Mouse (Mus musculus) MEL (cell line): ENCODE results near the gene Kcnh1. TPM values are rescaled to one million over a fixed set of nuclear protein-coding genes. Genes with fewer than 3 reads are reported as not detected.

Experiments
- DNase-seq: peaks from one replicate; pipeline ENCODE4 v3.0.0; 2011; ENCODE audit warnings: low read depth, low spot score
- H3K27ac ChIP-seq: 2 replicates; pipeline ENCODE4 v1.5.1; 2012; ENCODE audit warnings: low read depth, mild to moderate bottlenecking, control low read depth, low read length, moderate library complexity; ENCODE audit not compliant: control insufficient read depth
- H3K27me3 ChIP-seq, 2 experiments: fragments of 150-350 bp in 1 of 2; sonication (generic) in 1 of 2; 2 replicates each; pipeline ENCODE4 v1.6.1; 2012; ENCODE audit warnings: low read length in 2 of 2, mild to moderate bottlenecking in 2 of 2, improper control_type of control experiment in 1 of 2, moderate library complexity in 1 of 2; ENCODE audit not compliant: insufficient read depth in 2 of 2, control insufficient read depth in 1 of 2
- H3K36me3 ChIP-seq, 2 experiments: 2 replicates each; pipeline ENCODE4 v1.6.1; 2012 to 2014; ENCODE audit warnings: low read length in 2 of 2, improper control_type of control experiment in 1 of 2, inconsistent platforms in 1 of 2, mild to moderate bottlenecking in 1 of 2; ENCODE audit not compliant: insufficient read depth in 2 of 2, control insufficient read depth in 1 of 2
- H3K4me1 ChIP-seq, 2 experiments: fragments of 150-350 bp in 1 of 2; sonication (generic) in 1 of 2; 2 replicates each; pipeline ENCODE4 v1.6.1; 2012; ENCODE audit warnings: low read length in 2 of 2, improper control_type of control experiment in 1 of 2, mild to moderate bottlenecking in 1 of 2; ENCODE audit not compliant: insufficient read depth in 2 of 2, control insufficient read depth in 1 of 2
- H3K4me3 ChIP-seq, 2 experiments: fragments of 150-350 bp in 1 of 2; sonication (generic) in 1 of 2; 2 replicates each; pipeline ENCODE4 v1.5.1; 2012; ENCODE audit warnings: low read depth in 2 of 2, low read length in 2 of 2, mild to moderate bottlenecking in 2 of 2, moderate library complexity in 2 of 2, control low read depth in 1 of 2, improper control_type of control experiment in 1 of 2; ENCODE audit not compliant: control insufficient read depth in 1 of 2, insufficient read depth in 1 of 2
- H3K79me2 ChIP-seq: 2 replicates; pipeline ENCODE4 v1.6.1; 2012; ENCODE audit warnings: mild to moderate bottlenecking, low read length, moderate library complexity; ENCODE audit not compliant: control insufficient read depth, poor library complexity, insufficient read depth
- H3K9ac ChIP-seq: 2 replicates; pipeline ENCODE4 v1.6.1; 2012; ENCODE audit warnings: low read depth, mild to moderate bottlenecking, control low read depth, low read length, moderate library complexity; ENCODE audit not compliant: control insufficient read depth, poor library complexity, severe bottlenecking
- H3K9me3 ChIP-seq: fragments of 150-350 bp; sonication (generic); replicated peaks from 2 replicates; pipeline ENCODE4 v1.6.1; 2012; ENCODE audit warnings: mild to moderate bottlenecking, low read length, improper control_type of control experiment, moderate library complexity; ENCODE audit not compliant: insufficient read depth
- CHD2 ChIP-seq: IDR thresholded peaks from 2 replicates; pipeline ENCODE4 v1.6.1; 2011; ENCODE audit warnings: low read length, improper control_type of control experiment
- CTCF ChIP-seq, 3 experiments: IDR thresholded peaks in 2 of 3; conservative IDR thresholded peaks in 1 of 3; 2 replicates each; pipeline ENCODE4 v1.5.1; 2011 to 2012; ENCODE audit warnings: low read length in 3 of 3, low read depth in 2 of 3, mild to moderate bottlenecking in 2 of 3, improper control_type of control experiment in 1 of 3, inconsistent platforms in 1 of 3, mixed read lengths in 1 of 3, moderate library complexity in 1 of 3; ENCODE audit not compliant: control insufficient read depth in 1 of 3, insufficient read depth in 1 of 3, poor library complexity in 1 of 3, severe bottlenecking in 1 of 3
- E2F4 ChIP-seq: IDR thresholded peaks from 2 replicates; pipeline ENCODE4 v1.6.1; 2011; ENCODE audit warnings: low read depth, low read length, improper control_type of control experiment, borderline replicate concordance
- ELF1 ChIP-seq: IDR thresholded peaks from 2 replicates; pipeline ENCODE4 v1.6.1; 2014; ENCODE audit warnings: low read depth, mild to moderate bottlenecking, inconsistent platforms, low read length, improper control_type of control experiment, moderate library complexity
- GATA1 ChIP-seq: IDR thresholded peaks from 2 replicates; pipeline ENCODE4 v1.6.1; 2011; ENCODE audit warnings: low read depth, low read length, improper control_type of control experiment
- HCFC1 ChIP-seq: IDR thresholded peaks from 2 replicates; pipeline ENCODE4 v1.6.1; 2012; ENCODE audit warnings: low read depth, mild to moderate bottlenecking, inconsistent platforms, low read length, improper control_type of control experiment, moderate library complexity
- JUND ChIP-seq: IDR thresholded peaks from 2 replicates; pipeline ENCODE4 v1.6.1; 2011; ENCODE audit warnings: low read depth, mild to moderate bottlenecking, improper control_type of control experiment, low read length
- KAT2A ChIP-seq: conservative IDR thresholded peaks from 2 replicates; pipeline ENCODE4 v1.6.1; 2012; ENCODE audit warnings: low read depth, low read length, improper control_type of control experiment, inconsistent platforms
- MAFK ChIP-seq: IDR thresholded peaks from 2 replicates; pipeline ENCODE4 v1.6.1; 2011; ENCODE audit warnings: low read depth, mild to moderate bottlenecking, low read length, improper control_type of control experiment, borderline replicate concordance
- MAX ChIP-seq: IDR thresholded peaks from 2 replicates; pipeline ENCODE4 v1.6.1; 2011; ENCODE audit warnings: low read length, improper control_type of control experiment
- MAZ ChIP-seq: IDR thresholded peaks from 2 replicates; pipeline ENCODE4 v1.6.1; 2012; ENCODE audit warnings: low read depth, mild to moderate bottlenecking, inconsistent platforms, low read length, improper control_type of control experiment
- MEF2A ChIP-seq: IDR thresholded peaks from 2 replicates; pipeline ENCODE4 v1.6.1; 2014; ENCODE audit warnings: low read depth, mild to moderate bottlenecking, inconsistent platforms, low read length, improper control_type of control experiment; ENCODE audit not compliant: poor library complexity, insufficient replicate concordance, severe bottlenecking; ENCODE audit errors: extremely low read depth
- MYB ChIP-seq: IDR thresholded peaks from 2 replicates; pipeline ENCODE4 v1.6.1; 2011; ENCODE audit warnings: mild to moderate bottlenecking, low read depth, low read length, improper control_type of control experiment
- NELFE ChIP-seq: IDR thresholded peaks from 2 replicates; pipeline ENCODE4 v1.6.1; 2011; ENCODE audit warnings: low read depth, low read length, improper control_type of control experiment
- POLR2A ChIP-seq, 2 experiments: IDR thresholded peaks; 2 replicates each; pipeline ENCODE4 v1.6.1; 2011 to 2012; ENCODE audit warnings: low read length in 2 of 2, mild to moderate bottlenecking in 2 of 2, control low read depth in 1 of 2, improper control_type of control experiment in 1 of 2, low read depth in 1 of 2, moderate library complexity in 1 of 2; ENCODE audit not compliant: control insufficient read depth in 1 of 2, insufficient read depth in 1 of 2, poor library complexity in 1 of 2
- POLR2AphosphoS2 ChIP-seq: IDR thresholded peaks from 2 replicates; pipeline ENCODE4 v1.6.1; 2011; ENCODE audit warnings: low read length, improper control_type of control experiment
- POLR2AphosphoS5 ChIP-seq: IDR thresholded peaks from 2 replicates; pipeline ENCODE4 v1.6.1; 2012; ENCODE audit warnings: low read depth, borderline replicate concordance, mild to moderate bottlenecking, inconsistent platforms, low read length, moderate library complexity, mixed read lengths
- RCOR1 ChIP-seq: IDR thresholded peaks from 2 replicates; pipeline ENCODE4 v1.6.1; 2012; ENCODE audit warnings: low read depth, mild to moderate bottlenecking, inconsistent platforms, low read length, improper control_type of control experiment
- SMC3 ChIP-seq: IDR thresholded peaks from 2 replicates; pipeline ENCODE4 v1.6.1; 2011; ENCODE audit warnings: low read depth, low read length, improper control_type of control experiment
- UBTF ChIP-seq: IDR thresholded peaks from 2 replicates; pipeline ENCODE4 v1.6.1; 2012; ENCODE audit warnings: low read depth, mild to moderate bottlenecking, inconsistent platforms, low read length, improper control_type of control experiment, moderate library complexity, borderline replicate concordance; ENCODE audit not compliant: insufficient read depth
- USF1 ChIP-seq: IDR thresholded peaks from 2 replicates; pipeline ENCODE4 v1.6.1; 2014; ENCODE audit warnings: low read depth, mild to moderate bottlenecking, inconsistent platforms, low read length, improper control_type of control experiment, moderate library complexity
- ZC3H11A ChIP-seq: IDR thresholded peaks from 2 replicates; pipeline ENCODE4 v1.6.1; 2012; ENCODE audit warnings: low read depth, mild to moderate bottlenecking, inconsistent platforms, low read length, improper control_type of control experiment
- polyA plus RNA-seq, 2 experiments: library from polyadenylated mRNA; stranded (reverse) in 1 of 2; unstranded in 1 of 2; fragments of >175 nt in 1 of 2; fragments of >200 nt in 1 of 2; gene quantifications; 2 replicates each; pipeline versions ENCODE4 v1.2.1 to v1.2.4; 2012; ENCODE audit warnings: low replicate concordance in 2 of 2, low read depth in 1 of 2; ENCODE audit not compliant: insufficient read length in 2 of 2, insufficient read depth in 1 of 2, missing spikeins in 1 of 2
- total RNA-seq: library from RNA; depleted of rRNA; stranded (reverse); fragments of 300-350 nt; gene quantifications from 2 replicates; pipeline ENCODE4 v1.2.3, GENCODE M21; 2012

Gene Kcnh1
- total and polyA plus RNA-seq, 3 experiments, result not detected

DNA sequence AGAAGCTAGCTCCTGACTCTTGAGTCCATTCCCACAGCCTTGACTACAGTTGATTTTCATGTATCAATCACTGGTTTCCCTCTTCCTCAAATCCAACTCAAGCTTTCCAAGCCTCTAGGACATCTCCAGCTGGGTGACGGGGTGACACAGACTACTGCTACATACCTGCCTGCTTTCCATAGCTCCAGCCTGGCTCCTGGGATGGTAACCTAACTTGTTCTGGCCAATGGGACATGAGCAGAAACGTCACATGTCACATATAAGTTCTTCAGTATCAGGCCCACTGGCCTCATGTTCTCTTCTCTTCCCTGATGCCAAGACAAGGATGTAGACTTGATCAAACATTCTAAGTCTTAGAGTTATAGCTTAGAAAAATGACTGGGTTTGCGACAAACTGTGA lies 360.0 kb downstream of the Kcnh1 start:
- DNase-seq, result no peak
- no peaks in the 10 kb centered on the region for H3K79me2 ChIP-seq
- H3K9me3 ChIP-seq, result no peaks in the 10 kb centered on the region
- TF ChIP-seq NELFE, result no peak
- TF ChIP-seq ELF1, result no peak
- TF ChIP-seq CHD2, result no peak
- TF ChIP-seq E2F4, result no peak
- H3K4me3 ChIP-seq, result no peak overlapping the region
- no peak overlapping the region for H3K9ac ChIP-seq
- no peaks in the 10 kb centered on the region for H3K4me1 ChIP-seq
- H3K27me3 ChIP-seq, result peaks cover 0 to 1% of the 10 kb centered on the region in 2 experiments; a peak in 3 of 4 replicates
- H3K27ac ChIP-seq, result no peak overlapping the region
- no peaks in the 10 kb centered on the region for H3K36me3 ChIP-seq

GRCm38 (mm10) chr1:192555516-192555915 lies 364.9 kb downstream of the Kcnh1 start:
- H3K36me3 ChIP-seq, result no peaks in the 10 kb centered on the region
- DNase-seq, result no peak
- no peak overlapping the region for H3K4me3 ChIP-seq
- H3K9ac ChIP-seq, result no peak overlapping the region
- H3K4me1 ChIP-seq, result no peaks in the 10 kb centered on the region
- H3K79me2 ChIP-seq, result no peaks in the 10 kb centered on the region
- peaks cover 0 to 3% of the 10 kb centered on the region in 2 experiments; a peak in 3 of 4 replicates for H3K27me3 ChIP-seq
- TF ChIP-seq MYB, result no peak
- no peaks in the 10 kb centered on the region for H3K9me3 ChIP-seq
- H3K27ac ChIP-seq, result no peak overlapping the region

- Histone ChIP-seq H3K9me3 (no peaks in the 10 kb centered on the region), H3K27me3 (peaks cover 0 to 4% of the 10 kb centered on the region in 2 experiments; a peak in 3 of 4 replicates), H3K9ac (no peak overlapping the region), H3K4me1 (no peaks in the 10 kb centered on the region), H3K79me2 (no peaks in the 10 kb centered on the region), H3K36me3 (no peaks in the 10 kb centered on the region), H3K4me3 (no peak overlapping the region)
- TF ChIP-seq POLR2AphosphoS2, result no peak
- no peak for TF ChIP-seq MEF2A
- TF ChIP-seq MAZ, result no peak
- TF ChIP-seq POLR2A (IDR thresholded peaks at IDR 0.05; ENCODE audit: control insufficient read depth in 1 of 2, insufficient read depth in 1 of 2, low read depth in 1 of 2, low read length in 2 of 2, poor library complexity in 1 of 2), result no peak
- TF ChIP-seq UBTF, result no peak
- TF ChIP-seq SMC3, result no peak
- no peak for TF ChIP-seq RCOR1
- no peak for TF ChIP-seq KAT2A
- no peak for TF ChIP-seq USF1
- TF ChIP-seq CHD2, result no peak
- TF ChIP-seq HCFC1, result no peak
- TF ChIP-seq MAFK, result no peak
- no peak for TF ChIP-seq JUND
- no peak for TF ChIP-seq POLR2AphosphoS5
- TF ChIP-seq CTCF (IDR thresholded peaks at IDR 0.05 in 2 of 3, conservative IDR thresholded peaks at IDR 0.05 in 1 of 3; ENCODE audit: control insufficient read depth in 1 of 3, insufficient read depth in 1 of 3, low read depth in 2 of 3, low read length in 3 of 3, poor library complexity in 1 of 3, severe bottlenecking in 1 of 3), result no peak
- TF ChIP-seq MAX, result no peak
- no peak for TF ChIP-seq GATA1
- TF ChIP-seq ZC3H11A, result no peak
- TF ChIP-seq, all 39 proteins: peak for 0
- H3K27ac ChIP-seq, result no peak overlapping the region
- DNase-seq, result no peak
Observed at GRCm38 (mm10) chr1:192557978-192558594, 367.5 kb downstream of the Kcnh1 start.
